Mouse (Mus musculus) E14TG2a.4 (cell line): ENCODE measurements at regions not wholly inside any gene's neighbourhood (a gene's known extent, or its start where the extent isn't known, plus 50 kb on each side); places are given as distances from the start of the nearest gene placed in this dataset.

Experiments
- CTCF ChIP-seq: conservative IDR thresholded peaks from 2 replicates; pipeline ENCODE4 v1.5.1; 2014; ENCODE audit warnings: low read length
- NANOG ChIP-seq: IDR thresholded peaks from 2 replicates; pipeline ENCODE4 v1.6.1; 2014; ENCODE audit warnings: borderline replicate concordance, low read length, mixed read lengths
- POU5F1 ChIP-seq: IDR thresholded peaks from 2 replicates; pipeline ENCODE4 v1.6.1; 2014; ENCODE audit warnings: low read length, borderline replicate concordance

DNA sequence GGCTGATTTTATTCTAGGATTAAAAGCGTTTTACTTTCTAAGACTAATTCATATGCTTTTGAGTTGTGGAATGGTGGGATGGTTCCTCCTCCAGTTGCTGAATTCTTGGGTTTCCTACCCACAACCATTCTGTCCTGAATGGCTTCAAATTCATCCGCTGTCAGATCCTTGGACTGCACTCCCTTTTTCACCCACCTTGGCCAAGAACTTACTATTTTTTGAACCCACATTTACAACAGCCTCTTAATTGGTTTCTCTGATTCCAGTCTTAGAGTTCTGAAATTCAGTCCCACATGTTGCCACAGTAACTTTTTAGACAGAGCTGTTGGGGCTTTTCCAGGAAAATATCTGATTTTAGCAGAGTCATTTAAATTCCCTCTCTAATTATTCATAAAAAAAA lies 177.0 kb upstream of the Hs3st4 start:
- TF ChIP-seq CTCF (no peak), NANOG (no peak), POU5F1 (no peak)
